Mouse (Mus musculus) lung, postnatal 14 days (tissue): ENCODE results near the gene Ndufa11.

ENCODE experiments used
- DNase-seq: peaks from one replicate; pipeline ENCODE4 v3.0.0; 2021

Ndufa11 gene

GRCm38 (mm10) chr17:56761077-56761476 is 43.5 kb downstream of the Ndufa11 start:
- DNase-seq, result no peak

- DNase-seq, result peak; percentile 90
These were observed 44.4 kb downstream of the Ndufa11 start for GRCm38 (mm10) chr17:56761991-56762410.

- DNase-seq, result peak; percentile 74
These were observed 45.5 kb downstream of the Ndufa11 start for GRCm38 (mm10) chr17:56762769-56763731.

- no peak for DNase-seq
These were observed 46.2 kb downstream of the Ndufa11 start for GRCm38 (mm10) chr17:56763741-56764250.

GRCm38 (mm10) chr17:56764474-56765354 is 47.1 kb downstream of the Ndufa11 start, which contains the start of gene Dus3l:
Dus3l (plus strand) TSS chr17:56764757.
- DNase-seq, result peak; percentile 84

GRCm38 (mm10) chr17:56765431-56765830 is 47.9 kb downstream of the Ndufa11 start:
- DNase-seq, result no peak

GRCm38 (mm10) chr17:56766631-56767405 is 49.3 kb downstream of the Ndufa11 start:
- no peak for DNase-seq

- DNase-seq, result no peak
These were observed 50.1 kb downstream of the Ndufa11 start for GRCm38 (mm10) chr17:56767531-56768135.

- no peak for DNase-seq
These were observed 51.4 kb downstream of the Ndufa11 start for GRCm38 (mm10) chr17:56768941-56769340.

- no peak for DNase-seq
These were observed 52.4 kb downstream of the Ndufa11 start, which contains the start of gene Prr22 for GRCm38 (mm10) chr17:56769950-56770349. Prr22 (plus strand) TSS chr17:56770250.
